Mouse (Mus musculus) C2C12 (cell line): ENCODE data around the gene Prkg1. TPM values are rescaled to one million over a fixed set of nuclear protein-coding genes. Genes with fewer than 3 reads are reported as not detected.

ENCODE experiments used
- H3K27me3 ChIP-seq: one replicate; pipeline ENCODE4 v1.6.1; 2011; ENCODE audit not compliant: control insufficient read depth, insufficient read depth, insufficient read length
- H3K36me3 ChIP-seq: one replicate; pipeline ENCODE4 v1.6.1; 2011; ENCODE audit not compliant: control insufficient read depth, insufficient read depth
- H3K4me3 ChIP-seq: one replicate; pipeline ENCODE4 v1.5.1; 2011; ENCODE audit warnings: mild to moderate bottlenecking, control low read depth; ENCODE audit not compliant: poor library complexity, insufficient read depth, severe bottlenecking
- H3K79me2 ChIP-seq: one replicate; pipeline ENCODE4 v1.6.1; 2011; ENCODE audit not compliant: control insufficient read depth, insufficient read depth
- H3K79me3 ChIP-seq: one replicate; pipeline ENCODE4 v1.6.1; 2011; ENCODE audit warnings: low read depth, control low read depth
- H3ac ChIP-seq: one replicate; pipeline ENCODE3; 2011; ENCODE audit warnings: low read depth; ENCODE audit not compliant: control insufficient read depth, insufficient read length
- CEBPB ChIP-seq: IDR thresholded peaks from one replicate; pipeline ENCODE4 v1.6.1; 2011; ENCODE audit warnings: low read depth, mild to moderate bottlenecking, control low read depth, moderate library complexity
- CTCF ChIP-seq: IDR thresholded peaks from one replicate; pipeline ENCODE4 v1.5.1; 2011; ENCODE audit not compliant: control insufficient read depth, insufficient read depth, insufficient read length
- FOSL1 ChIP-seq: IDR thresholded peaks from one replicate; pipeline ENCODE4 v1.8.0; 2011; ENCODE audit warnings: mild to moderate bottlenecking, low read length; ENCODE audit not compliant: poor library complexity, insufficient read depth, severe bottlenecking
- MAX ChIP-seq: IDR thresholded peaks from one replicate; pipeline ENCODE4 v1.6.1; 2011; ENCODE audit warnings: mild to moderate bottlenecking, control low read depth
- MYOD1 ChIP-seq: IDR thresholded peaks from one replicate; pipeline ENCODE4 v1.6.1; 2011; ENCODE audit warnings: low read depth; ENCODE audit not compliant: control insufficient read depth, insufficient read length
- MYOG ChIP-seq: IDR thresholded peaks from one replicate; pipeline ENCODE4 v1.6.1; 2011; ENCODE audit not compliant: control insufficient read depth, insufficient read length; ENCODE audit errors: extremely low read depth
- USF1 ChIP-seq: IDR thresholded peaks from one replicate; pipeline ENCODE4 v1.6.1; 2011; ENCODE audit warnings: low read depth, mild to moderate bottlenecking, control low read depth, moderate library complexity
- polyA plus RNA-seq: library from polyadenylated mRNA; unstranded; fragments of >200 nt; fragmentation: generic; extraction: Trizol; gene quantifications from one replicate; pipeline ENCODE4 v1.2.1, GENCODE M21; 2012; ENCODE audit warnings: missing spikeins

Prkg1 gene
- polyA plus RNA-seq, 1 experiment = 0.47 TPM

- Histone ChIP-seq H3K27me3 (no peaks in the 10 kb centered on the region), H3K79me3 (no peaks in the 10 kb centered on the region), H3ac (no peak overlapping the region), H3K36me3 (no peaks in the 10 kb centered on the region), H3K79me2 (no peaks in the 10 kb centered on the region), H3K4me3 (no peak overlapping the region)
- TF ChIP-seq MAX = no peak
- TF ChIP-seq CTCF = no peak
- TF ChIP-seq MYOG = no peak
- no peak for TF ChIP-seq USF1
- TF ChIP-seq FOSL1 = no peak
Observed at GRCm38 (mm10) chr19:30842640-30843039, 922.2 kb downstream of the Prkg1 start.

- Histone ChIP-seq H3K36me3 (no peaks in the 10 kb centered on the region), H3K27me3 (no peaks in the 10 kb centered on the region), H3K4me3 (no peak overlapping the region), H3K79me3 (no peaks in the 10 kb centered on the region), H3K79me2 (no peaks in the 10 kb centered on the region), H3ac (no peak overlapping the region)
- TF ChIP-seq MYOG (no peak), USF1 (no peak), MAX (no peak), MYOD1 (no peak), CTCF (no peak), FOSL1 (no peak), CEBPB (no peak)
Observed at GRCm38 (mm10) chr19:30833045-30833651, 931.7 kb downstream of the Prkg1 start.

GRCm38 (mm10) chr19:30829231-30829775, 935.5 kb downstream of the Prkg1 start:
- no peaks in the 10 kb centered on the region for H3K79me2 ChIP-seq
- peak overlapping the region; percentile 18 for H3ac ChIP-seq
- no peaks in the 10 kb centered on the region for H3K79me3 ChIP-seq
- H3K36me3 ChIP-seq = no peaks in the 10 kb centered on the region
- no peak for TF ChIP-seq MYOD1
- peak; percentile 59 for TF ChIP-seq CEBPB
- H3K4me3 ChIP-seq = no peak overlapping the region
- H3K27me3 ChIP-seq = no peaks in the 10 kb centered on the region

- H3K4me3 ChIP-seq = no peak overlapping the region
- no peak overlapping the region for H3ac ChIP-seq
- no peaks in the 10 kb centered on the region for H3K36me3 ChIP-seq
- TF ChIP-seq FOSL1 (no peak), MYOG (no peak), USF1 (no peak), CTCF (no peak)
- no peaks in the 10 kb centered on the region for H3K79me2 ChIP-seq
- H3K79me3 ChIP-seq = no peaks in the 10 kb centered on the region
- no peaks in the 10 kb centered on the region for H3K27me3 ChIP-seq
Observed at GRCm38 (mm10) chr19:30827820-30828219, 937.0 kb downstream of the Prkg1 start.

GRCm38 (mm10) chr19:30826106-30826505, 938.7 kb downstream of the Prkg1 start:
- H3K79me2 ChIP-seq = no peaks in the 10 kb centered on the region
- H3K79me3 ChIP-seq = no peaks in the 10 kb centered on the region
- H3K36me3 ChIP-seq = no peaks in the 10 kb centered on the region
- H3K27me3 ChIP-seq = no peaks in the 10 kb centered on the region
- no peak overlapping the region for H3K4me3 ChIP-seq
- TF ChIP-seq CEBPB (no peak), MYOD1 (no peak), USF1 (no peak), FOSL1 (no peak), MAX (no peak), MYOG (no peak), CTCF (no peak)
- H3ac ChIP-seq = no peak overlapping the region

- no peak for TF ChIP-seq MYOD1
- TF ChIP-seq MAX = no peak
- TF ChIP-seq FOSL1 = no peak
- no peak for TF ChIP-seq MYOG
- TF ChIP-seq CEBPB = no peak
- TF ChIP-seq USF1 = peak; percentile 75
Observed at GRCm38 (mm10) chr19:30815661-30816060, 949.2 kb downstream of the Prkg1 start.

More at GRCm38 (mm10) chr19:30815661-30816060, 949.2 kb downstream of the Prkg1 start:
- Histone ChIP-seq H3K79me3 (no peaks in the 10 kb centered on the region), H3ac (no peak overlapping the region), H3K79me2 (no peaks in the 10 kb centered on the region), H3K4me3 (no peak overlapping the region), H3K36me3 (no peaks in the 10 kb centered on the region), H3K27me3 (no peaks in the 10 kb centered on the region)
